Mouse (Mus musculus) liver, adult 2 months (tissue): ENCODE results near the gene Gm44502. TPM values are rescaled to one million over a fixed set of nuclear protein-coding genes. Genes with fewer than 3 reads are reported as not detected.

Source experiments
- DNase-seq: peaks from one replicate; pipeline ENCODE4 v3.0.0-alpha.2; 2011; ENCODE audit warnings: low read depth, low spot score; ENCODE audit errors: extremely low read depth
- H3K27ac ChIP-seq: fragments of 200-500 bp; replicated peaks from 2 replicates; pipeline ENCODE4 v1.5.1; 2012; ENCODE audit warnings: low read depth, mild to moderate bottlenecking, control low read depth, inconsistent platforms, low read length; ENCODE audit not compliant: insufficient read depth
- H3K27me3 ChIP-seq: fragments of 200-500 bp; 2 replicates; pipeline ENCODE4 v1.6.1; 2012; ENCODE audit warnings: mild to moderate bottlenecking, moderate library complexity, low read length, inconsistent platforms; ENCODE audit not compliant: control insufficient read depth, insufficient read depth
- H3K36me3 ChIP-seq: fragments of 200-500 bp; 2 replicates; pipeline ENCODE4 v1.6.1; 2012; ENCODE audit warnings: low read length, inconsistent platforms; ENCODE audit not compliant: control insufficient read depth, insufficient read depth
- H3K4me1 ChIP-seq: fragments of 200-500 bp; 2 replicates; pipeline ENCODE4 v1.6.1; 2011; ENCODE audit warnings: low read length; ENCODE audit not compliant: control insufficient read depth, insufficient read depth
- H3K4me3 ChIP-seq: fragments of 200-500 bp; 2 replicates; pipeline ENCODE4 v1.5.1; 2011; ENCODE audit warnings: low read depth, mild to moderate bottlenecking, control low read depth, low read length, moderate library complexity; ENCODE audit not compliant: insufficient read depth
- H3K79me2 ChIP-seq: fragments of 200-500 bp; 2 replicates; pipeline ENCODE4 v1.6.1; 2012; ENCODE audit warnings: inconsistent platforms, mild to moderate bottlenecking, low read length, moderate library complexity; ENCODE audit not compliant: control insufficient read depth, insufficient read depth
- H3K9ac ChIP-seq: fragments of 200-500 bp; 2 replicates; pipeline ENCODE4 v1.6.1; 2012; ENCODE audit warnings: low read depth, mild to moderate bottlenecking, control low read depth, inconsistent platforms, low read length
- CTCF ChIP-seq: fragments of 200-500 bp; IDR thresholded peaks from 2 replicates; pipeline ENCODE4 v1.5.1; 2011; ENCODE audit warnings: low read depth, low read length, control low read depth
- POLR2A ChIP-seq: fragments of 200-500 bp; IDR thresholded peaks from 2 replicates; pipeline ENCODE4 v1.6.1; 2011; ENCODE audit warnings: low read length, control low read depth; ENCODE audit not compliant: insufficient read depth; ENCODE audit errors: extremely low read depth
- WGBS: fragments of 180-500 bp; shearing (Covaris S2); methylation state at CpG from one replicate; pipeline ENCODE4 v1.1.7; 2018; 5-methylcytosine and 5-hydroxymethylcytosine counted together
- polyA plus RNA-seq: library from polyadenylated mRNA; depleted of rRNA; stranded (reverse); fragments of >200 nt; gene quantifications from 2 replicates; pipeline ENCODE4 v1.2.3, GENCODE M21; 2012
- total RNA-seq: library from RNA; depleted of rRNA; stranded (reverse); fragments of >200 nt; gene quantifications from 2 replicates; pipeline ENCODE4 v1.2.3, GENCODE M21; 2014

Gene Gm44502
- total and polyA plus RNA-seq, 2 experiments = 1.5 TPM; not detected in 1

DNA sequence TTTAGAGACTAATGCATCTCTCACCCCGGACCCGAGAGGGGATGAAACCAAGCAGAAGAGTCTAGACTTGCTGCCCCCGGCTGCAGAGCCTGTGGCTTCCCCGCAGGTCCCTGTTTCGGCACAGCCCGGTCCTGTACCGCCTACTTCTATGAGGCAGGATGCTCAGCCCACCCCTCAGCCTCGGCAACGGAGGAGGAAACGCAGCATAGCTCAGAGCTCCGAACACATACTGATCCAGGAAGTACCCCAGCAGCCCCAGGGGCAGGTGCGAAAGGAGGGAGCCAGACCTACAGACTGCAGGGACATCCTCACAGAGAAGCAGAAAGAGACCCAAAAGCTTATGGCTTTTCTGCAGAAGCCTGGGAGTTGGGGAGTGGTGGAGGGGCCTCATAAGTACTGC is 42.4 kb downstream of the Gm44502 start:
- no peak overlapping the region for H3K27ac ChIP-seq
- DNase-seq = no peak
- H3K36me3 ChIP-seq = no peaks in the 10 kb centered on the region
- H3K9ac ChIP-seq = no peak overlapping the region
- no peaks in the 10 kb centered on the region for H3K27me3 ChIP-seq
- no peak overlapping the region for H3K4me3 ChIP-seq
- H3K79me2 ChIP-seq = no peaks in the 10 kb centered on the region
- no peaks in the 10 kb centered on the region for H3K4me1 ChIP-seq
- 46% methylated on average over 12 of the region's 12 CpGs for WGBS
- TF ChIP-seq CTCF (no peak), POLR2A (no peak)

GRCm38 (mm10) chr15:89384617-89385016 is 44.9 kb downstream of the Gm44502 start, which contains the start of gene Klhdc7b:
Gene Klhdc7b, plus strand, starts transcription at chr15:89384917.
- DNase-seq = no peak
- 96% methylated on average over 7 of the region's 7 CpGs for WGBS
- Histone ChIP-seq H3K27ac (no peak within 1 kb of the TSS), H3K4me3 (no peak within 1 kb of the TSS), H3K79me2 (no peaks in the 10 kb centered on the region), H3K27me3 (no peaks in the 10 kb centered on the region), H3K4me1 (no peaks in the 10 kb centered on the region), H3K36me3 (no peaks in the 10 kb centered on the region), H3K9ac (no peak within 1 kb of the TSS)
- no peak for TF ChIP-seq CTCF
- TF ChIP-seq POLR2A = no peak

DNA sequence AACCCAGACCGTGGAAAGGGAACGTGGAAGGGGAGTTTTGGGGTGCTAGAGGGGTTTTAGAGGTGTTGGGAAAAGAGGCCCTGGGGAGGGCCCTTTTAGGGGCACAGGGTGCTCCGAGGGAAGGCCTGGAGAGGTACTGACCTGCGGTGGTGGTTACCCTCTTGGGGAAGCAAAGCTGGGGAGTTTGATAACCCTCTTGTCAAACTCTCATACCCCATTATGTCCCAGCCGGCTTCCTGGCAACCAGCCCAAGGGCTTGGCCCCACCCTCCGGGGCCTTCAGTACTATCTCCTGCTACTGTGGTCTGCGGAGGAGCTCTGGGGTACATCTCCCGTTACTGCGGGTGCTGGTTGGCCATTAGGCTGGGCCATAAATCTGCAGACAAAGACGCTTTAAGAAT is 50.1 kb downstream of the Gm44502 start:
- H3K27ac ChIP-seq = peak overlapping the region; percentile 90; the same call in 1 of the 2 replicates
- 34% methylated on average over 10 of the region's 10 CpGs for WGBS
- TF ChIP-seq POLR2A (no peak), CTCF (no peak)
- no peaks in the 10 kb centered on the region for H3K36me3 ChIP-seq
- H3K9ac ChIP-seq = peak overlapping the region; percentile 53
- H3K79me2 ChIP-seq = no peaks in the 10 kb centered on the region
- peak overlapping the region; percentile 50; the same call in 1 of the 2 replicates for H3K4me3 ChIP-seq
- H3K27me3 ChIP-seq = no peaks in the 10 kb centered on the region
- H3K4me1 ChIP-seq = peaks cover 14% of the 10 kb centered on the region
- no peak for DNase-seq

GRCm38 (mm10) chr15:89378831-89379401 is 50.6 kb downstream of the Gm44502 start, which contains the start of gene Odf3b:
Gene Odf3b, minus strand, starts transcription at chr15:89379282.
- TF ChIP-seq POLR2A (no peak), CTCF (no peak)
- peak; percentile 67 for DNase-seq
- peak within 1 kb of the TSS; percentile 90 for H3K27ac ChIP-seq
- H3K4me1 ChIP-seq = peaks cover 14% of the 10 kb centered on the region
- WGBS = 1% methylated on average over 33 of the region's 33 CpGs
- H3K9ac ChIP-seq = peak within 1 kb of the TSS; percentile 53
- no peaks in the 10 kb centered on the region for H3K27me3 ChIP-seq
- peak within 1 kb of the TSS; percentile 50 for H3K4me3 ChIP-seq
- peaks cover 4% of the 10 kb centered on the region; the same call in 1 of the 2 replicates for H3K79me2 ChIP-seq
- no peaks in the 10 kb centered on the region for H3K36me3 ChIP-seq

DNA sequence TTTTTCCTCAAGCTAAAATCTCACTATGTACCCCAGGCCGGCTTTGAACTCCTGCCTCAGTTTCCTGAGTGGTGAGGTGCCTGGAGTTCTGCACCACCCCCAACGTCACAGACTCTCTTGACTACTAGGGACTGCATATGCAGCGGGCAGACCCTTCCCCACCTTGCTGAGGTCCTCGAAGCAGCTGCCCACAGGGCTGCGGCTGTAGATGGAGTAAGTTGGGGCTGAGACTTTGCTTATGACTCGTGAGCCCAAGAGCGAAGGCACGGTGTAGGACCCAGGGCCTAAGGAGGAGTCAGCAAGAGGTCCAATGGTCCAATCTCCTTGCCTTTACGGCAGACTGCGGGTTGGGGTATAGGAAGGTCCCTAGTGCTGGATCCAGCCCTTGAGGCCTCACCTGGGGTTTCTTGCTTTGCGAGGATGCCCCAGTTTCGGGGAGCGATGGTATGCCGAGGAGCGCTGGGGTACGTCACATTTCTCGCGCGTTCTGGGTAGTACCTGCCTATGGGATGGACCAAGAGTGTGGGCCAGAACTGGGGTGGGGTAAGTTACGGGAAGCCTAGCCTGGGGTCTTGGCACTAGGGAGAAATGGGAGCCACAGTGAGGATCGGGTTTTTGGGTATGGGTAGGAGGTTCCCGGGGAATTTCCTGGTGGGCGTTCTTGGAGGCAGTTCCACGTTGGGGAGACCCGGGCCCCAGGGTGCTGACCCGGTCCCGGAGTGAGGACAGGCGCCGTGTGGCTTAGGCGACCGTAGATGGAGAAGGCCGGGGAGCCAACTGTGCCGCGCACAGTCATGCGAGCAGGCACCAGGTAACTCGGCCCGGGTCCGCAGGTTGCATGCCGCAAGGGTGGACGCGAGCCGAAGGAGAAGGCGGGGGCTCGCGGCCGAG is 51.3 kb downstream of the Gm44502 start:
- Histone ChIP-seq H3K4me3 (peak overlapping the region; percentile 50), H3K27ac (peak overlapping the region; percentile 90), H3K9ac (peak overlapping the region; percentile 53), H3K36me3 (no peaks in the 10 kb centered on the region), H3K4me1 (peaks cover 14% of the 10 kb centered on the region), H3K27me3 (no peaks in the 10 kb centered on the region), H3K79me2 (peaks cover 4% of the 10 kb centered on the region; the same call in 1 of the 2 replicates)
- WGBS = 24% methylated on average over 46 of the region's 46 CpGs
- TF ChIP-seq POLR2A (no peak), CTCF (no peak)
- peak; percentile 25 for DNase-seq
